Mouse (Mus musculus): Measurements from ENCODE around the gene Ak8. TPM values are rescaled to one million over a fixed set of nuclear protein-coding genes. Genes with fewer than 3 reads are reported as not detected.
A peak's percentile ranks its signal among the peaks of the same experiment; 100 is the strongest.

Gene Ak8
- polyA plus RNA-seq, 1 experiment = not detected

GRCm38 (mm10) chr2:28681718-28682117 lies 18.2 kb upstream of the Ak8 start:
- H3K27me3 ChIP-seq (replicated peaks) = no peaks in the 10 kb centered on the region
- H3K4me3 ChIP-seq (replicated peaks) = no peak overlapping the region
- no peak for TF ChIP-seq GATA1 (IDR thresholded peaks at IDR 0.05; ENCODE audit: borderline replicate concordance, low read length)
- no peak for TF ChIP-seq FLI1 (IDR thresholded peaks at IDR 0.05; ENCODE audit: low read length)
- peaks cover 13% of the 10 kb centered on the region; the same call in 1 of the 2 replicates for H3K4me1 ChIP-seq
- peaks cover 98% of the 10 kb centered on the region for H3K36me3 ChIP-seq (replicated peaks; ENCODE audit: low read length)
- no peaks in the 10 kb centered on the region for H3K9me3 ChIP-seq

GRCm38 (mm10) chr2:28685895-28686294 lies 14.1 kb upstream of the Ak8 start:
- Histone ChIP-seq H3K4me1 (peaks cover 37% of the 10 kb centered on the region), H3K36me3 (replicated peaks; ENCODE audit: low read length) (peaks cover 87% of the 10 kb centered on the region), H3K4me3 (replicated peaks) (no peak overlapping the region), H3K9me3 (no peaks in the 10 kb centered on the region), H3K27me3 (replicated peaks) (no peaks in the 10 kb centered on the region)
- no peak for TF ChIP-seq GATA1 (IDR thresholded peaks at IDR 0.05; ENCODE audit: borderline replicate concordance, low read length)
- no peak for TF ChIP-seq FLI1 (IDR thresholded peaks at IDR 0.05; ENCODE audit: low read length)

DNA sequence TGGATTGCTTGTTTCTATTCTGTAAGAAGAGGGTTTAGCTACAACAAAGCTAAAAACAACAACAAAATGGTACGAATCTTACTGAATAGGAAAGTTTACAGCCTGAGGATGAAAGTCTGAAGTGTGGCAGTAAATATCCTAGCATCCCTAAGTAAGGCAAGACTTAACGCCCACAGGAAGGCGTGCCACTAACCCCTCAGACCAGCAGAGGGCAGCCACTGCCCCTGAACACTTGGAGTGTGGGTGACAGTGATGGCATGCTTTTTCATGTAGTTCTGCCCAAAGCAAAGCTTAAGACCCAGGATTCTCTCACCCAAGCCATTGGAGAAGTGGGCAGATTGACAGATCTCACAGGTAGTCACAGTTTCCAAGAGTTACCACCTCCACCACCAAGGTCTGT lies 11.5 kb upstream of the Ak8 start:
- H3K4me3 ChIP-seq (replicated peaks) = no peak overlapping the region
- peaks cover 24% of the 10 kb centered on the region for H3K4me1 ChIP-seq
- peaks cover 73% of the 10 kb centered on the region for H3K36me3 ChIP-seq (replicated peaks; ENCODE audit: low read length)
- TF ChIP-seq FLI1 (IDR thresholded peaks at IDR 0.05; ENCODE audit: low read length) = no peak
- TF ChIP-seq GATA1 (IDR thresholded peaks at IDR 0.05; ENCODE audit: borderline replicate concordance, low read length) = no peak
- H3K9me3 ChIP-seq = no peaks in the 10 kb centered on the region
- peaks cover 7% of the 10 kb centered on the region for H3K27me3 ChIP-seq (replicated peaks)

GRCm38 (mm10) chr2:28692692-28693091 lies 7.3 kb upstream of the Ak8 start:
- TF ChIP-seq GATA1 (IDR thresholded peaks at IDR 0.05; ENCODE audit: borderline replicate concordance, low read length) = no peak
- TF ChIP-seq FLI1 (IDR thresholded peaks at IDR 0.05; ENCODE audit: low read length) = no peak
- H3K36me3 ChIP-seq (replicated peaks; ENCODE audit: low read length) = peaks cover 31% of the 10 kb centered on the region

GRCm38 (mm10) chr2:28698566-28698965 lies 1.4 kb upstream of the Ak8 start:
- TF ChIP-seq GATA1 (IDR thresholded peaks at IDR 0.05; ENCODE audit: borderline replicate concordance, low read length) (no peak), FLI1 (IDR thresholded peaks at IDR 0.05; ENCODE audit: low read length) (no peak)
- Histone ChIP-seq H3K4me1 (peaks cover 54% of the 10 kb centered on the region), H3K36me3 (replicated peaks; ENCODE audit: low read length) (no peaks in the 10 kb centered on the region), H3K9me3 (no peaks in the 10 kb centered on the region), H3K27me3 (replicated peaks) (peaks cover 56% of the 10 kb centered on the region), H3K4me3 (replicated peaks) (peak overlapping the region; percentile 28)

More at GRCm38 (mm10) chr2:28692692-28693091, 7.3 kb upstream of the Ak8 start:
- Histone ChIP-seq H3K9me3 (no peaks in the 10 kb centered on the region), H3K4me1 (peaks cover 29% of the 10 kb centered on the region), H3K27me3 (replicated peaks) (peaks cover 32% of the 10 kb centered on the region), H3K4me3 (replicated peaks) (no peak overlapping the region)

DNA sequence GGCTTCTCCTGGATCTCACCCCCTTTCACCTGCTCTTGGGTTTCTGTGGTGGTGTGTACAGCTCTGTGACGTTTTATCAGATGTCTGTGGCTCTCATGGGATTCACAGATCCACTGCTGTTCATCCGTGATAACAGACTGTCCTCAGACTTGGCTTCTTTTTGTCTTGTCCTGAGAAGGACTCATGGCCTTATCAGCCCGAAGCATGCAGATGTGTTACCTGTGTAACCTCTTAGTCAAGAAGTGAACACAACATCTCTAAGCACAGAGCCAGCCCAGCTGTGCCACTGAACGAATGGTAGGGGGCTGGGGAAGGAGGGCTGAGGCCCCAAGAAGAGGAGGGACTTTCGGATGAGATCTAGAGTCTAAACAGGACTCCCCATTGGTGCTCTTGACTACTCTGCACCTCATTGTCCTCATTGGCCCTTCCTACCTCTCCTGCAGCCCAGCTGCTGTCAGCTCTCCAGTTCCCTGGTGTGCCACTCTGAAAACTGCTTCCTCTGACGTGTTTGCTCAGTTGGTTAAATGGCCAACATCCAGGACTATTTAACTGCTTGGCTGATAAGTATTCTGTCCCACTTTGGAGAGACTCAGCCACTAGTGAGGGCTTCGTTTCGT lies 1.8 kb downstream of the Ak8 start:
- Histone ChIP-seq H3K9me3 (no peaks in the 10 kb centered on the region), H3K4me1 (peaks cover 64% of the 10 kb centered on the region), H3K4me3 (replicated peaks) (no peak overlapping the region), H3K27me3 (replicated peaks) (peaks cover 56% of the 10 kb centered on the region), H3K36me3 (replicated peaks; ENCODE audit: low read length) (no peaks in the 10 kb centered on the region)
- TF ChIP-seq FLI1 (IDR thresholded peaks at IDR 0.05; ENCODE audit: low read length) (no peak), GATA1 (IDR thresholded peaks at IDR 0.05; ENCODE audit: borderline replicate concordance, low read length) (no peak)

DNA sequence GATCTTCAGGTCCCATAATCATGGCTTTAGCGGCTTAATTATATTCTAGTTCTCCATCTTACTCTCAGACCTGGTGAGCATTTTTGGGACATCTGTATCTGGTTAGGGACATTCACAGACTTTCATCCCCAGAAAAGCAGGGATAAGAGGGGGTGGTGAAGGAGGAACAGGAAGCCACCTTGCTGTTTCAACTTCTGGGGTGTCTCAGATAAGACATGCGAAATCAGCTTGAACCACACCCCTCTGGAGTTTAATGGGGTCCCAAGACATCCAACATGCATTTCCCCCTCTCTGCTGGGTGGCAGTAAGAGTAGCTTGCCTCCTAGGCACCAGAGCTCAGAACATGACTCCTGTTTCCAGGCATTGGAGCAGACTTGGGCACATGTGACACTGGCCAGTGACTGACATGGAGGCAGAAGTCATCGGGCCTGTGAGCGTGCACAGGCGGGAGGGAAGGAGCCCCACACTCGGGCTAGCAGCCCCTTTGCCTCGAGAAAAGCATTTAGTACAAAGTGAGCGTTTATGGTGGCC lies 6.2 kb downstream of the Ak8 start:
- no peak overlapping the region for H3K4me3 ChIP-seq (replicated peaks)
- no peaks in the 10 kb centered on the region for H3K36me3 ChIP-seq (replicated peaks; ENCODE audit: low read length)
- no peak for TF ChIP-seq GATA1 (IDR thresholded peaks at IDR 0.05; ENCODE audit: borderline replicate concordance, low read length)
- no peak for TF ChIP-seq FLI1 (IDR thresholded peaks at IDR 0.05; ENCODE audit: low read length)
- H3K9me3 ChIP-seq = no peaks in the 10 kb centered on the region
- peaks cover 66% of the 10 kb centered on the region for H3K27me3 ChIP-seq (replicated peaks)
- H3K4me1 ChIP-seq = peaks cover 25% of the 10 kb centered on the region

DNA sequence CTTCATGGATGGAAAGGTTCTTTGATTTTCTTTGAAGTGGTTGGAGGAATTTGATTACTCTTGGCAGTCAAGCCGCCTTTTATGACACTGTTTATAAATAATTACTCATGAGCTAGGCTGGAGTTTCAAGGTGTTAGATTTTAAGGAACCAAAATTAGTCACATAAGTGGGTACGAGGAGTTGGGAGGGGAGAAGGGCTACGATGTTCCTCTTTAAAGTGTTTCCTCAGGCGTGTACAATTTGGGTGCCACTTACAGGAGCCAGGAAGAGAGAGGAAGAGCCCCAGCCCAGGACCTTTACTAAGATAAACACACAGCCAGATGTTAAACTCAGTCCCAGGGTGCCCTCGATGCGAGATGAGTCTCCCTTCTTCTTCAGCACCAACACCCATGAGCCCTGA lies 6.8 kb downstream of the Ak8 start:
- TF ChIP-seq FLI1 (IDR thresholded peaks at IDR 0.05; ENCODE audit: low read length) (no peak), GATA1 (IDR thresholded peaks at IDR 0.05; ENCODE audit: borderline replicate concordance, low read length) (no peak)
- Histone ChIP-seq H3K36me3 (replicated peaks; ENCODE audit: low read length) (no peaks in the 10 kb centered on the region), H3K4me1 (peaks cover 18% of the 10 kb centered on the region), H3K27me3 (replicated peaks) (peaks cover 66% of the 10 kb centered on the region), H3K4me3 (replicated peaks) (no peak overlapping the region), H3K9me3 (no peaks in the 10 kb centered on the region)

GRCm38 (mm10) chr2:28713036-28713435 lies 13.1 kb downstream of the Ak8 start:
- peaks cover 7% of the 10 kb centered on the region for H3K9me3 ChIP-seq
- no peak overlapping the region for H3K4me3 ChIP-seq (replicated peaks)
- peaks cover 18% of the 10 kb centered on the region for H3K4me1 ChIP-seq
- peaks cover 62% of the 10 kb centered on the region for H3K27me3 ChIP-seq (replicated peaks)
- TF ChIP-seq FLI1 (IDR thresholded peaks at IDR 0.05; ENCODE audit: low read length) (no peak), GATA1 (IDR thresholded peaks at IDR 0.05; ENCODE audit: borderline replicate concordance, low read length) (no peak)
- no peaks in the 10 kb centered on the region for H3K36me3 ChIP-seq (replicated peaks; ENCODE audit: low read length)

DNA sequence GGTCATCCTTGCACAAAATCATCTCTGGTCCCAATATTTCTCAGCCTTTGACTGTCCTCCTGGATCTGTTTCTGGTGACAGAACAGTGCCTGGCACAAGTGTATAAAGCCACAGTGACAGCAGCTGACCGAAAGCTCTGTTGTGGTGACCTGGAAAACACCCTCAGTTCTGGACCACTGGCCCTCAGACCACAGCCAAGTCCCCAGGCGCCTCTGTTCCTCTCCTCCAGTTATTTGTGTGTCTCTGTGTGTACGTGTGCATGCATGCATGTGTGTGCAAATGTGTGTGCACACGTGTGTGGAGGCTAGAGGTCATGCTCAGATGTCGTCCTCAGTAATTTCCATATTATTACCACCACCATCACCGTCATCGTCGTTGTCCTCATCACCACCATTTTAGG lies 22.5 kb downstream of the Ak8 start:
- no peak overlapping the region for H3K4me3 ChIP-seq (replicated peaks)
- no peaks in the 10 kb centered on the region for H3K9me3 ChIP-seq
- no peaks in the 10 kb centered on the region for H3K36me3 ChIP-seq (replicated peaks; ENCODE audit: low read length)
- H3K27me3 ChIP-seq (replicated peaks) = peaks cover 67% of the 10 kb centered on the region
- TF ChIP-seq GATA1 (IDR thresholded peaks at IDR 0.05; ENCODE audit: borderline replicate concordance, low read length) (no peak), FLI1 (IDR thresholded peaks at IDR 0.05; ENCODE audit: low read length) (no peak)
- H3K4me1 ChIP-seq = peaks cover 16% of the 10 kb centered on the region

Measured in megakaryocyte, embryonic 14.5 days (primary cell).